Mouse (Mus musculus): Measurements from ENCODE around the gene Smdt1.

DNA sequence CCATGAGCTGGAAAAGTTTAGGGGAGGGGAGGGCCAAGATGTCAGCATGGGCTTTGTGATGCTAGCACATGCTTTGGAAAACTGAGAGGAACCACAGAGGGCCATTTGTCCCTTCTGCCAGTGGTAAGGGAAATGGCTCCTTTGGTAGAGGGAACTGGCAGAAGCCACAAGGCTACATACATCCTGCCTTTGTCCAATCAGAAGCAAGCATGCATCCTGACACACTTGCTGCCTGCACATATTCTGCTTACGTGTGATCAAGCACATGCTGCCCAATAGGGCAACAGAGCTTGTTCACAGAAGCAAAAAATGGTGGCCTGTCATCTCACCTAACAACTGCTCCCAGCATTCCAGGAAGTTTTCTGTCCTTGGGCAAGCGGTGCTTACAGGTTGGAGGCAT is 13.4 kb upstream of the Smdt1 start:
- no peak for TF ChIP-seq CTCF (IDR thresholded peaks at IDR 0.05; ENCODE audit: extremely low read depth, insufficient read length, insufficient replicate concordance, low read depth, low read length)
- TF ChIP-seq POLR2A (IDR thresholded peaks at IDR 0.05; ENCODE audit: low read depth, low read length) = no peak
